Mouse (Mus musculus): ENCODE data around the gene Akr1c18.

The Akr1c18 gene

DNA sequence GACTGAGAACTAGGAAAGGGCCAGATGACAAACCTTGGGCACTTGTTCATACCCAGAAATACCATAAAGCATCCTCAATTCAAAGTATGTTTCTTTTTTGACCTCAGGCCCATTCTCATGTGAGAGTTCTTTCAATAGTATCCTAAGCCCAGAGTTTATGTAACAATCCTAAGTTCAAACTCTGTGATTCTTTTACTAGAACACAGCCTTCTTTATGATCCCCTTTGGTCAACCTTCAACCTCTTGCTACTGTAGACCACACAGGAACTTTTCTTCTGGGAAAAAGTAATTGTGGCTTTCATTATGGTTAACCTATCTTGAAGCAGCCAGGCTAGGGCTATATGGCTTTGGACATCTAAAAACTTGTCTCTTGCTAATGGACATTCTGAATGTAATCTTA lies 48.8 kb downstream of the Akr1c18 start:
- DNase-seq, result no peak
